Mouse (Mus musculus): ENCODE results near the gene Rbbp6. TPM values are rescaled to one million over a fixed set of nuclear protein-coding genes. Genes with fewer than 3 reads are reported as not detected.

Rbbp6 gene
- polyA plus RNA-seq (2015; fragmentation: Nextera tagmentation; extraction: Ambion mirVana), result 19.2 and 23.4 TPM in 2 replicates

DNA sequence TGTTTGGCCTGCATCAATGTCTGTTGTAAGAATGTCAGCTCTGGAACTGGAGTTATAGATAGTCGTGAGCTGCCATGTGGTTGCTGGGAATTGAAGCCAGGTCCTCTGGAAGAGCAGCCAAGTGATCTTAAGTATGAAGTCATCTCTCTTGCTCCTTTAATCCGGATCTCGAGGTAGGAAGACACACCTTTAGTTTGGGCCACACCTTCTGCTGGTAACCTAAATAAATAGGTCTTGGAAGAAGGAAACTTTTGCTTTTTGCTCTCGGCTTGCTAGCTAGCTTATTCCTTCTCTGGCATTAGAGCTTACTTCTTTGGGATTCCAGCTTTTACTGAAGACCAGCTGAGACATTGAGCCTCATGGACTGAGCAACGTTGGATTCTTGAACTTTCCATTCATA lies at the start of gene Rbbp6:
TSS of gene Rbbp6 (plus strand) at position 301 of the 400 bp plus-strand sequence.

Other genes starting within 250 kb of the Rbbp6 start
- gene Tnrc6a, start 158.2 kb downstream of the Rbbp6 start, polyA plus RNA-seq (2015; fragmentation: Nextera tagmentation; extraction: Ambion mirVana), result 54.8 and 67.3 TPM in 2 replicates
- 0.19 and 0.23 TPM in 2 replicates for gene Slc5a11, start 249.1 kb downstream of the Rbbp6 start, polyA plus RNA-seq (2015; fragmentation: Nextera tagmentation; extraction: Ambion mirVana)